Mouse (Mus musculus): Measurements from ENCODE around the gene Ccdc87. TPM values are rescaled to one million over a fixed set of nuclear protein-coding genes. Genes with fewer than 3 reads are reported as not detected.

Ccdc87 gene
- total RNA-seq, 2 experiments from 2014 or later: 0.11 TPM; not detected in 1

Other genes with a start within 250 kb of the Ccdc87 start
- gene Lrfn4, start 223.7 kb upstream of the Ccdc87 start, total RNA-seq (2021): 10 to 100 TPM; 19.1 to 20.5 TPM
- 10 to 100 TPM; 16.1 to 18.0 TPM for gene Rce1, start 213.7 kb upstream of the Ccdc87 start, total RNA-seq (2021)
- gene Gm960, start 140.7 kb upstream of the Ccdc87 start, total RNA-seq (2021): under 1 TPM; 0.12 to 0.68 TPM
- gene Sptbn2, start 128.2 kb upstream of the Ccdc87 start, total RNA-seq (2021): under 1 TPM; 0.25 to 0.33 TPM
- 1 to 10 TPM; 7.5 to 8.3 TPM for gene Rbm4b, start 82.9 kb upstream of the Ccdc87 start, total RNA-seq (2021)
- 10 to 100 TPM; 46.1 to 48.4 TPM for gene Rbm4, start 45.5 kb upstream of the Ccdc87 start, total RNA-seq (2021)
- 10 to 100 TPM; 21.8 to 24.1 TPM for gene Gm21992, start 27.8 kb upstream of the Ccdc87 start, total RNA-seq (2021)
- gene Rbm14, start 27.7 kb upstream of the Ccdc87 start, total RNA-seq (2021): 10 to 100 TPM; 34.0 to 39.3 TPM
- 10 to 100 TPM; 31.4 to 31.7 TPM for gene Ccs, start within 50 bp of the Ccdc87 start, total RNA-seq (2021)
- 10 to 100 TPM; 24.9 to 25.9 TPM for gene Ctsf, start 15.8 kb downstream of the Ccdc87 start, total RNA-seq (2021)
- 1 to 10 TPM in 1 of 2 experiments, under 1 TPM in 1; 0.38 to 2.2 TPM for gene Actn3, start 38.5 kb downstream of the Ccdc87 start, total RNA-seq (2021)
- 1 to 10 TPM; 4.8 to 5.2 TPM for gene Zdhhc24, start 39.3 kb downstream of the Ccdc87 start, total RNA-seq (2021)
- gene Bbs1, start 67.3 kb downstream of the Ccdc87 start, total RNA-seq (2021): 1 to 10 TPM; 4.3 to 4.6 TPM
- 10 to 100 TPM; 39.7 to 40.2 TPM for gene Dpp3, start 88.9 kb downstream of the Ccdc87 start, total RNA-seq (2021)
- 1 to 10 TPM in 1 of 2 experiments, under 1 TPM in 1; 0.71 to 1.2 TPM for gene Peli3, start 103.8 kb downstream of the Ccdc87 start, total RNA-seq (2021)
- gene Mrpl11, start 122.8 kb downstream of the Ccdc87 start, total RNA-seq (2021): 10 to 100 TPM; 60.9 to 63.8 TPM
- gene Npas4, start 150.9 kb downstream of the Ccdc87 start, total RNA-seq (2021): under 1 TPM; 0.57 to 0.68 TPM
- 10 to 100 TPM; 20.0 to 20.8 TPM for gene Slc29a2, start 184.5 kb downstream of the Ccdc87 start, total RNA-seq (2021)
- gene B4gat1, start 199.5 kb downstream of the Ccdc87 start, total RNA-seq (2021): 10 to 100 TPM; 33.0 to 36.8 TPM
- 1 to 10 TPM; 1.6 to 2.0 TPM for gene AC124502.3, start 199.5 kb downstream of the Ccdc87 start, total RNA-seq (2021)
- 10 to 100 TPM; 16.7 to 18.2 TPM for gene Brms1, start 202.0 kb downstream of the Ccdc87 start, total RNA-seq (2021)
- gene Rin1, start 211.1 kb downstream of the Ccdc87 start, total RNA-seq (2021): 1 to 10 TPM; 2.2 to 2.9 TPM
- 10 to 100 TPM; 25.8 to 27.1 TPM for gene Cd248, start 228.7 kb downstream of the Ccdc87 start, total RNA-seq (2021)
- 1 to 10 TPM; 3.8 to 4.1 TPM for gene Tmem151a, start 246.2 kb downstream of the Ccdc87 start, total RNA-seq (2021)
- gene Yif1a, start 249.2 kb downstream of the Ccdc87 start, total RNA-seq (2021): 10 to 100 TPM; 70.2 to 72.5 TPM

Data from heart, postnatal 4 days (tissue).